9 mouse cellular contexts compared by ENCODE assay signal in the genomic region with DNA sequence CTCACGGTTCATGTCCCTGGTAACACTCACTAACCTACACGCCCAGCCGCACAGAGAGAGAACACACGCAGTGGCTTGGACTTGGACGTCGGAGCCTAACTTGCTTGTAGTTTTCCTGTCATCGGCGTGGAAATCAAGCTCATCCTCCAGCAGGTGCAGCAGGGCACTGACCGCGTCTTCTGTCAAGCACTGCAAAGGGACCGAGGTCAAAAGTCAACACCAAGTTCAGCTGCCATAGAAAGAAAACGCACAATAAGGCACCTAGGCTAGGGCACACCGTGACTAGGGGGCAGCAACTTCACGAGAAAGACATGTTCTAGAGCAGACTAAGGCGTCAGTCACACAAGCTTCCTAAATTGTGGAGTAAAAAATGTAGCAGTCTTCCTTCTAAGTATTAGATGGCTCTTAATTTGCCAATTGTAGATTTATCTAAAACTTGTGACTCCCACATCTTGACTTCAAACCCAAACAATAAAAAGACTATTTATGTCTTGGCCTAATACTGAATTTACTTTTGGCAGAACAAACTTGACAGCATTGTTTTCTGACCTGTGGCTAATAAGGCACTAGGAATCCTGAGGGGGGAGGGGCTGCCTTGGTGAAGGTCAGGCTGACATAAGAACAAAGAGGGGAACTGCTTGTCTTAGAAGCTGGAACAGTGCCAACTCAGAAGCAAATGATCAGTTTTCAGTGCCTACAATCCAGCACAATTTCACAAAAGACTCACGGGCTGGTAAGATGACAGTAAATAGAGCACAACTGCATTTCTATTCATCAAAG. TPM values are rescaled to one million over a fixed set of nuclear protein-coding genes. Genes with fewer than 3 reads are reported as not detected.
DNase-seq lines count a peak whose midpoint lies in the region; ATAC-seq lines count a peak whose summit lies in the region.
"Had no signal": no experiment of that assay in that cellular context is flagged by ENCODE, and none has a peak within 500 bp of the region (broad histone marks: within the 10 kb centered on the region; RNA-seq: fewer than 3 reads in every experiment).

No protein-coding gene starts in this region.

- no peak overlapping the region for H3K4me2 ChIP-seq in forebrain, embryonic 15.5 days (replicated peaks)
- H3K4me2 ChIP-seq in forebrain, embryonic 11.5 days (ENCODE audit: low read depth, low read length, severe bottlenecking), result no peak overlapping the region
- no peak overlapping the region for H3K4me2 ChIP-seq in heart, embryonic 16.5 days (ENCODE audit: low read depth, low read length)
- H3K4me2 ChIP-seq in lung, embryonic 16.5 days (ENCODE audit: low read depth, low read length), result no peak overlapping the region
- no peak overlapping the region for H3K4me2 ChIP-seq in hindbrain, embryonic 11.5 days (replicated peaks; ENCODE audit: low read depth, low read length)
- H3K4me2 ChIP-seq: forebrain, embryonic 13.5 days had no signal

- 86% methylated on average over 16 of the region's 16 CpGs for WGBS in forebrain, embryonic 15.5 days
- 91% methylated on average over 16 of the region's 16 CpGs for WGBS in forebrain, embryonic 11.5 days
- WGBS in heart, embryonic 16.5 days, result 81% methylated on average over 16 of the region's 16 CpGs
- 79% methylated on average over 16 of the region's 16 CpGs for WGBS in lung, embryonic 16.5 days
- 85% methylated on average over 16 of the region's 16 CpGs for WGBS in hindbrain, embryonic 11.5 days

- H3K4me3 ChIP-seq in forebrain, embryonic 15.5 days, result no peak overlapping the region
- H3K4me3 ChIP-seq in forebrain, embryonic 11.5 days (ENCODE audit: low read depth, low read length), result no peak overlapping the region
- no peak overlapping the region for H3K4me3 ChIP-seq in heart, embryonic 16.5 days (ENCODE audit: low read length)
- no peak overlapping the region for H3K4me3 ChIP-seq in lung, embryonic 16.5 days (ENCODE audit: low read length)
- H3K4me3 ChIP-seq in hindbrain, embryonic 11.5 days (ENCODE audit: low read depth, low read length), result no peak overlapping the region
- H3K4me3 ChIP-seq: forebrain, embryonic 13.5 days had no signal

- no peaks in the 10 kb centered on the region for H3K27me3 ChIP-seq in forebrain, embryonic 15.5 days
- no peaks in the 10 kb centered on the region for H3K27me3 ChIP-seq in forebrain, embryonic 11.5 days (ENCODE audit: control insufficient read depth, insufficient read depth, low read length)
- H3K27me3 ChIP-seq in heart, embryonic 16.5 days (ENCODE audit: control insufficient read depth, insufficient read depth, low read length), result no peaks in the 10 kb centered on the region
- H3K27me3 ChIP-seq in lung, embryonic 16.5 days (ENCODE audit: control insufficient read depth, insufficient read depth, low read depth, low read length), result no peaks in the 10 kb centered on the region
- H3K27me3 ChIP-seq in hindbrain, embryonic 11.5 days (ENCODE audit: control insufficient read depth, insufficient read depth, low read length), result no peaks in the 10 kb centered on the region
- H3K27me3 ChIP-seq: forebrain, embryonic 13.5 days had no signal

- no peak overlapping the region for H3K9ac ChIP-seq in forebrain, embryonic 15.5 days (replicated peaks)
- no peak overlapping the region for H3K9ac ChIP-seq in forebrain, embryonic 11.5 days (ENCODE audit: low read length)
- no peak overlapping the region for H3K9ac ChIP-seq in heart, embryonic 16.5 days (ENCODE audit: low read length)
- no peak overlapping the region for H3K9ac ChIP-seq in lung, embryonic 16.5 days (ENCODE audit: low read length)
- H3K9ac ChIP-seq in hindbrain, embryonic 11.5 days (ENCODE audit: low read depth, low read length), result no peak overlapping the region
- H3K9ac ChIP-seq: forebrain, embryonic 13.5 days had no signal

- no peaks in the 10 kb centered on the region for H3K9me3 ChIP-seq in forebrain, embryonic 15.5 days
- no peaks in the 10 kb centered on the region for H3K9me3 ChIP-seq in forebrain, embryonic 11.5 days (ENCODE audit: control insufficient read depth, low read length)
- no peaks in the 10 kb centered on the region for H3K9me3 ChIP-seq in heart, embryonic 16.5 days (replicated peaks; ENCODE audit: control insufficient read depth, low read length)
- H3K9me3 ChIP-seq in lung, embryonic 16.5 days (ENCODE audit: control insufficient read depth, low read length), result no peaks in the 10 kb centered on the region
- no peaks in the 10 kb centered on the region for H3K9me3 ChIP-seq in hindbrain, embryonic 11.5 days (ENCODE audit: control insufficient read depth, low read length)
- H3K9me3 ChIP-seq: forebrain, embryonic 13.5 days had no signal

- no peak for ATAC-seq in forebrain, embryonic 15.5 days (replicated peaks)
- no peak for ATAC-seq in forebrain, embryonic 11.5 days (replicated peaks; ENCODE audit: low FRiP score)
- ATAC-seq in heart, embryonic 16.5 days (replicated peaks; ENCODE audit: extremely low read depth, insufficient read depth, low FRiP score), result no peak; the same call in 1 of the 2 replicates
- peak; percentile 72 for ATAC-seq in lung, embryonic 16.5 days (ENCODE audit: low read depth)
- no peak for ATAC-seq in hindbrain, embryonic 11.5 days (ENCODE audit: low FRiP score)
- ATAC-seq: forebrain, embryonic 13.5 days had no signal

- intact Hi-C loops in left cerebral cortex, postnatal 25 days (cut with DNase I), result no loop called here

- peaks cover 5% of the 10 kb centered on the region; the same call in 1 of the 2 replicates for H3K4me1 ChIP-seq in forebrain, embryonic 15.5 days
- H3K4me1 ChIP-seq in forebrain, embryonic 11.5 days (replicated peaks; ENCODE audit: control insufficient read depth, insufficient read depth, low read length), result no peaks in the 10 kb centered on the region
- peaks cover 5% of the 10 kb centered on the region for H3K4me1 ChIP-seq in heart, embryonic 16.5 days (ENCODE audit: control insufficient read depth, insufficient read depth, low read length)
- peaks cover 6% of the 10 kb centered on the region; the same call in 1 of the 2 replicates for H3K4me1 ChIP-seq in lung, embryonic 16.5 days (replicated peaks; ENCODE audit: control insufficient read depth, insufficient read depth, low read length)
- no peaks in the 10 kb centered on the region for H3K4me1 ChIP-seq in hindbrain, embryonic 11.5 days (replicated peaks; ENCODE audit: control insufficient read depth, insufficient read depth, low read length)

- peak overlapping the region; percentile 54; the same call in 1 of the 2 replicates for H3K27ac ChIP-seq in forebrain, embryonic 15.5 days (replicated peaks)
- H3K27ac ChIP-seq in forebrain, embryonic 11.5 days (ENCODE audit: low read depth, low read length), result no peak overlapping the region
- peak overlapping the region; percentile 61 for H3K27ac ChIP-seq in heart, embryonic 16.5 days (ENCODE audit: low read length)
- H3K27ac ChIP-seq in lung, embryonic 16.5 days (ENCODE audit: low read length), result peak overlapping the region; percentile 45; the same call in 1 of the 2 replicates
- no peak overlapping the region for H3K27ac ChIP-seq in hindbrain, embryonic 11.5 days (ENCODE audit: low read depth, low read length)
- H3K27ac ChIP-seq: forebrain, embryonic 13.5 days had no signal

- DNase-seq in forebrain, embryonic 11.5 days (ENCODE audit: low spot score), result no peak
- DNase-seq in adrenal gland, postnatal 10 days, result peak; percentile 75
- DNase-seq in left cerebral cortex, postnatal 25 days (ENCODE audit: low spot score in 2 of 2), result no peak
- DNase-seq in left cerebral cortex, adult 18-20 months (ENCODE audit: low spot score in 2 of 2), result no peak
- DNase-seq in hindbrain, embryonic 11.5 days (ENCODE audit: low spot score), result no peak

- H3K36me3 ChIP-seq in forebrain, embryonic 15.5 days, result peaks cover 66% of the 10 kb centered on the region
- H3K36me3 ChIP-seq in forebrain, embryonic 11.5 days (ENCODE audit: control insufficient read depth, insufficient read depth, low read length), result peaks cover 5% of the 10 kb centered on the region; the same call in 1 of the 2 replicates
- peaks cover 44% of the 10 kb centered on the region for H3K36me3 ChIP-seq in heart, embryonic 16.5 days (ENCODE audit: control insufficient read depth, insufficient read depth)
- H3K36me3 ChIP-seq in lung, embryonic 16.5 days (ENCODE audit: control insufficient read depth, insufficient read depth, low read length), result peaks cover 53% of the 10 kb centered on the region
- H3K36me3 ChIP-seq in hindbrain, embryonic 11.5 days (ENCODE audit: control insufficient read depth, insufficient read depth, low read length), result peaks cover 12% of the 10 kb centered on the region

RNA-seq across cellular contexts. Expression of gene Zc3hc1, which starts 15.9 kb away (rescaled TPM):
- polyA plus RNA-seq in forebrain, embryonic 15.5 days (2015; fragmentation: Nextera tagmentation; extraction: Ambion mirVana), result 71.3 and 74.2 TPM in 2 replicates
- polyA plus RNA-seq in forebrain, embryonic 11.5 days (2014; fragmentation: Nextera tagmentation; extraction: Ambion mirVana), result 71.2 and 74.0 TPM in 2 replicates
- total RNA-seq in adrenal gland, postnatal 10 days (2021), result 10 to 100 TPM; 20.6 to 25.3 TPM
- 38.7 and 40.5 TPM in 2 replicates for polyA plus RNA-seq in heart, embryonic 16.5 days (2015; fragmentation: Nextera tagmentation; extraction: Ambion mirVana)
- 53.5 and 56.3 TPM in 2 replicates for polyA plus RNA-seq in lung, embryonic 16.5 days (2015; fragmentation: Nextera tagmentation; extraction: Ambion mirVana)
- 10 to 100 TPM; 26.5 to 28.9 TPM for total RNA-seq in left cerebral cortex, postnatal 25 days (2021)
- 10 to 100 TPM; 24.7 to 29.3 TPM for total RNA-seq in left cerebral cortex, adult 18-20 months (2021)
- polyA plus RNA-seq in hindbrain, embryonic 11.5 days (2014; fragmentation: Nextera tagmentation; extraction: Ambion mirVana), result 69.3 and 79.1 TPM in 2 replicates

RNA-seq across cellular contexts. Expression of gene Klhdc10, which starts 26.7 kb away (rescaled TPM):
- polyA plus RNA-seq in forebrain, embryonic 15.5 days (2015; fragmentation: Nextera tagmentation; extraction: Ambion mirVana), result 33.0 and 35.1 TPM in 2 replicates
- 33.0 and 37.4 TPM in 2 replicates for polyA plus RNA-seq in forebrain, embryonic 11.5 days (2014; fragmentation: Nextera tagmentation; extraction: Ambion mirVana)
- total RNA-seq in adrenal gland, postnatal 10 days (2021), result 10 to 100 TPM; 65.9 to 76.6 TPM
- polyA plus RNA-seq in heart, embryonic 16.5 days (2015; fragmentation: Nextera tagmentation; extraction: Ambion mirVana), result 16.8 and 19.0 TPM in 2 replicates
- polyA plus RNA-seq in lung, embryonic 16.5 days (2015; fragmentation: Nextera tagmentation; extraction: Ambion mirVana), result 19.3 and 22.6 TPM in 2 replicates
- 100 to 1,000 TPM; 106 to 111 TPM for total RNA-seq in left cerebral cortex, postnatal 25 days (2021)
- total RNA-seq in left cerebral cortex, adult 18-20 months (2021), result 100 to 1,000 TPM in 1 of 2 experiments, 10 to 100 TPM in 1; 89.0 to 104 TPM
- polyA plus RNA-seq in hindbrain, embryonic 11.5 days (2014; fragmentation: Nextera tagmentation; extraction: Ambion mirVana), result 27.4 and 28.2 TPM in 2 replicates

Comparison
In these comparisons a context has a peak if more than half of its experiments do, and no peak if none do; other contexts are left out.
1. H3K27ac ChIP-seq: peak in forebrain, embryonic 15.5 days (single experiment), heart, embryonic 16.5 days (single experiment) and lung, embryonic 16.5 days (single experiment); none in forebrain, embryonic 11.5 days (single experiment) and hindbrain, embryonic 11.5 days (single experiment).